Comparison of ENCODE assay signal across 22 mouse cellular contexts in the genomic region with DNA sequence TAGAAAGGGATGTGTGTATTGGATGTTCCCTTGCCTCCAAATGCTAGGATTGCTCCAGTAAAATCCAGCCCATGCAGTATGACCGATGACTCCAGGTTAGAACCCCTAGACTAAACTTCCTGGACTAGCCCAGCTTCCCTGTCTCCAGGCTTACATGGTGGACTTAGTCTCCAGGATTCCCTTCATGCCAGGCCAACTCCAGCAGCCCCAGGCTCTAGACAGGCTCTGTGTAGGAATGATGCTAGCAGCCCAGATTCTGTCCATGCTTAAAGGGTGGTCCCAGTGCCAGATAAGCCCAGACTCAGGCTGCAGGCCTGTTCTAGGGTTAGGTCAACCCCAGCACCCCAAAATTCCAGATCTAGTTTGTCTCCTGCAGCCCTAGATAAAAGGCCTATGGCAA.
DNase-seq lines count a peak whose midpoint lies in the region; ATAC-seq lines count a peak whose summit lies in the region.
"Had no signal": no experiment of that assay in that cellular context is flagged by ENCODE, and none has a peak within 500 bp of the region (broad histone marks: within the 10 kb centered on the region; RNA-seq: fewer than 3 reads in every experiment).

No protein-coding gene starts in this region.

- no peak overlapping the region for H3K4me3 ChIP-seq in forebrain, embryonic 16.5 days (replicated peaks; ENCODE audit: low read length)
- no peak overlapping the region for H3K4me3 ChIP-seq in forebrain, embryonic 14.5 days (ENCODE audit: low read depth, low read length)
- no peak overlapping the region for H3K4me3 ChIP-seq in heart, embryonic 10.5 days
- H3K4me3 ChIP-seq in heart, embryonic 11.5 days (ENCODE audit: low read depth, low read length): no peak overlapping the region
- H3K4me3 ChIP-seq: embryonic facial prominence, embryonic 12.5 days; forebrain, embryonic 13.5 days had no signal

- H3K4me1 ChIP-seq in forebrain, embryonic 16.5 days (replicated peaks; ENCODE audit: control insufficient read depth, insufficient read depth, low read length): 0 out of 2 replicates have a peak, but pooled peaks cover 2% of the 10 kb centered on the region
- no peaks in the 10 kb centered on the region for H3K4me1 ChIP-seq in forebrain, embryonic 14.5 days (ENCODE audit: control insufficient read depth, insufficient read depth, low read length)
- H3K4me1 ChIP-seq in heart, embryonic 10.5 days: no peaks in the 10 kb centered on the region
- no peaks in the 10 kb centered on the region for H3K4me1 ChIP-seq in heart, embryonic 11.5 days (ENCODE audit: control insufficient read depth, insufficient read depth, low read length)
- H3K4me1 ChIP-seq: forebrain, embryonic 13.5 days had no signal

- 100% methylated on average over 1 of the region's 1 CpGs for WGBS in forebrain, embryonic 16.5 days
- 100% methylated on average over 1 of the region's 1 CpGs for WGBS in forebrain, embryonic 14.5 days
- 79% methylated on average over 1 of the region's 1 CpGs for whole genome bisulfite sequencing in heart, embryonic 10.5 days
- 94% methylated on average over 1 of the region's 1 CpGs for WGBS in heart, embryonic 11.5 days (ENCODE audit: insufficient replicate concordance)

- H3K27ac ChIP-seq in forebrain, embryonic 16.5 days (ENCODE audit: low read length): 0 out of 2 replicates have a peak overlapping the region, but pooled peaks have one; percentile 5
- no peak overlapping the region for H3K27ac ChIP-seq in forebrain, embryonic 14.5 days (ENCODE audit: low read depth, low read length)
- H3K27ac ChIP-seq in heart, embryonic 10.5 days: no peak overlapping the region
- H3K27ac ChIP-seq in heart, embryonic 11.5 days (ENCODE audit: low read depth, low read length): no peak overlapping the region
- H3K27ac ChIP-seq: embryonic facial prominence, embryonic 12.5 days; forebrain, embryonic 13.5 days had no signal

- H3K9ac ChIP-seq in forebrain, embryonic 16.5 days (replicated peaks; ENCODE audit: low read depth, low read length): no peak overlapping the region
- no peak overlapping the region for H3K9ac ChIP-seq in forebrain, embryonic 14.5 days (ENCODE audit: low read length)
- H3K9ac ChIP-seq in heart, embryonic 11.5 days (ENCODE audit: low read depth, low read length): no peak overlapping the region
- H3K9ac ChIP-seq: embryonic facial prominence, embryonic 12.5 days; forebrain, embryonic 13.5 days; forebrain, postnatal 0 days had no signal

- H3K27me3 ChIP-seq in forebrain, embryonic 16.5 days (replicated peaks; ENCODE audit: control insufficient read depth, insufficient read depth, low read length): no peaks in the 10 kb centered on the region
- H3K27me3 ChIP-seq in forebrain, embryonic 14.5 days (replicated peaks; ENCODE audit: control insufficient read depth, insufficient read depth, low read length): no peaks in the 10 kb centered on the region
- no peaks in the 10 kb centered on the region for H3K27me3 ChIP-seq in heart, embryonic 10.5 days (ENCODE audit: insufficient read depth, poor library complexity, severe bottlenecking)
- no peaks in the 10 kb centered on the region for H3K27me3 ChIP-seq in heart, embryonic 11.5 days (ENCODE audit: control insufficient read depth, insufficient read depth, low read length)
- H3K27me3 ChIP-seq: CH12.LX; embryonic facial prominence, embryonic 12.5 days; forebrain, embryonic 13.5 days had no signal

- no peak overlapping the region for H3K4me2 ChIP-seq in forebrain, embryonic 16.5 days (ENCODE audit: low read length)
- no peak overlapping the region for H3K4me2 ChIP-seq in forebrain, embryonic 14.5 days (ENCODE audit: low read length)
- no peak overlapping the region for H3K4me2 ChIP-seq in heart, embryonic 11.5 days
- H3K4me2 ChIP-seq: embryonic facial prominence, embryonic 12.5 days; forebrain, embryonic 13.5 days had no signal

- no peak for ATAC-seq in forebrain, embryonic 16.5 days
- no peak for ATAC-seq in forebrain, embryonic 14.5 days
- ATAC-seq in heart, embryonic 11.5 days (replicated peaks; ENCODE audit: insufficient number of reproducible peaks, low FRiP score, low TSS enrichment): no peak
- ATAC-seq: CD4-positive, CD25-positive, alpha-beta regulatory T cell, adult 4 months; Patski had no signal

- no peak for DNase-seq in forebrain, embryonic 14.5 days (ENCODE audit: low spot score)
- DNase-seq in heart, embryonic 10.5 days (ENCODE audit: low spot score): peak; percentile 73
- DNase-seq in lung, adult 18-20 months: no peak
- DNase-seq: adrenal gland, adult 2 months; adrenal gland, postnatal 10 days; adrenal gland, postnatal 25 days; B cell, adult 2 months; cerebellum, adult 11 months; cerebellum, adult 18-20 months; cerebellum, adult 8-10 months; cerebellum, adult 9-11 months; cerebellum, postnatal 14 days; cerebellum, postnatal 36 days; forebrain, postnatal 0 days had no signal

- no peaks in the 10 kb centered on the region for H3K9me3 ChIP-seq in forebrain, embryonic 16.5 days (ENCODE audit: control insufficient read depth, low read length)
- no peaks in the 10 kb centered on the region for H3K9me3 ChIP-seq in forebrain, embryonic 14.5 days (replicated peaks; ENCODE audit: control insufficient read depth, low read length)
- no peaks in the 10 kb centered on the region for H3K9me3 ChIP-seq in heart, embryonic 10.5 days
- H3K9me3 ChIP-seq in heart, embryonic 11.5 days (replicated peaks; ENCODE audit: control insufficient read depth, low read length): no peaks in the 10 kb centered on the region
- H3K9me3 ChIP-seq: embryonic facial prominence, embryonic 12.5 days; forebrain, embryonic 13.5 days; G1E had no signal

- no peaks in the 10 kb centered on the region for H3K36me3 ChIP-seq in forebrain, embryonic 16.5 days (ENCODE audit: control insufficient read depth, insufficient read depth)
- H3K36me3 ChIP-seq in forebrain, embryonic 14.5 days (ENCODE audit: control insufficient read depth, insufficient read depth, low read length): no peaks in the 10 kb centered on the region
- H3K36me3 ChIP-seq in heart, embryonic 10.5 days: no peaks in the 10 kb centered on the region
- H3K36me3 ChIP-seq in heart, embryonic 11.5 days (ENCODE audit: control insufficient read depth, insufficient read depth, low read length): no peaks in the 10 kb centered on the region
- H3K36me3 ChIP-seq: embryonic facial prominence, embryonic 12.5 days; G1E had no signal
